Mouse (Mus musculus) CH12.LX (cell line): Measurements from ENCODE around the gene Prkcq. TPM values are rescaled to one million over a fixed set of nuclear protein-coding genes. Genes with fewer than 3 reads are reported as not detected.

Experiments
- DNase-seq: peaks from one replicate; pipeline ENCODE4 v3.0.0-alpha.2; 2013; ENCODE audit errors: extremely low read depth
- H3K27ac ChIP-seq: 2 replicates; pipeline ENCODE4 v1.5.1; 2012; ENCODE audit warnings: low read depth, mild to moderate bottlenecking, control low read depth, moderate library complexity; ENCODE audit not compliant: insufficient read depth
- H3K27me3 ChIP-seq: replicated peaks from 2 replicates; pipeline ENCODE3; 2012; ENCODE audit warnings: inconsistent platforms
- H3K36me3 ChIP-seq, 2 experiments: replicated peaks in 1 of 2; 2 replicates each; pipeline versions ENCODE3 to v1.6.1; 2012; ENCODE audit warnings: inconsistent platforms in 1 of 2, low read length in 1 of 2, mild to moderate bottlenecking in 1 of 2, mixed read lengths in 1 of 2, moderate library complexity in 1 of 2; ENCODE audit not compliant: control insufficient read depth in 1 of 2, insufficient read depth in 1 of 2
- H3K4me1 ChIP-seq, 2 experiments: 2 replicates each; pipeline ENCODE4 v1.6.1; 2012; ENCODE audit warnings: inconsistent platforms in 1 of 2, moderate library complexity in 1 of 2; ENCODE audit not compliant: insufficient read depth in 2 of 2, control insufficient read depth in 1 of 2
- H3K4me2 ChIP-seq: 2 replicates; pipeline ENCODE4 v1.6.1; 2012; ENCODE audit warnings: low read depth, mild to moderate bottlenecking, control low read depth; ENCODE audit not compliant: poor library complexity, insufficient read depth, severe bottlenecking
- H3K4me3 ChIP-seq, 3 experiments: fragments of 150-350 bp in 1 of 3; sonication (generic) in 1 of 3; replicated peaks in 1 of 3; 2 replicates each; pipeline versions ENCODE3 to v1.5.1; 2011 to 2012; ENCODE audit warnings: low read depth in 2 of 3, low read length in 2 of 3, mild to moderate bottlenecking in 2 of 3, moderate library complexity in 2 of 3, control low read depth in 1 of 3, improper control_type of control experiment in 1 of 3, inconsistent platforms in 1 of 3, mixed read lengths in 1 of 3; ENCODE audit not compliant: poor library complexity in 1 of 3
- H3K79me2 ChIP-seq: replicated peaks from 2 replicates; pipeline ENCODE4 v1.6.1; 2012; ENCODE audit warnings: mild to moderate bottlenecking, moderate library complexity; ENCODE audit not compliant: control insufficient read depth, poor library complexity, insufficient read depth, severe bottlenecking; ENCODE audit errors: extremely low read depth
- H3K9ac ChIP-seq: 2 replicates; pipeline ENCODE4 v1.6.1; 2012; ENCODE audit warnings: low read depth, mild to moderate bottlenecking, control low read depth, moderate library complexity; ENCODE audit not compliant: insufficient read depth
- H3K9me3 ChIP-seq: replicated peaks from 2 replicates; pipeline ENCODE3; 2012; ENCODE audit warnings: low read length, inconsistent platforms, mixed read lengths
- BHLHE40 ChIP-seq: IDR thresholded peaks from 2 replicates; pipeline ENCODE4 v1.6.1; 2011; ENCODE audit warnings: mild to moderate bottlenecking, low read depth, low read length, improper control_type of control experiment
- CHD2 ChIP-seq: IDR thresholded peaks from 2 replicates; pipeline ENCODE4 v1.6.1; 2011; ENCODE audit warnings: low read length, improper control_type of control experiment
- CTCF ChIP-seq, 2 experiments: IDR thresholded peaks in 1 of 2; conservative IDR thresholded peaks in 1 of 2; 2 replicates each; pipeline ENCODE4 v1.5.1; 2011 to 2012; ENCODE audit warnings: low read depth in 2 of 2, low read length in 2 of 2, improper control_type of control experiment in 1 of 2, inconsistent platforms in 1 of 2, mild to moderate bottlenecking in 1 of 2, moderate library complexity in 1 of 2
- GABPA ChIP-seq: IDR thresholded peaks from 2 replicates; pipeline ENCODE4 v1.6.1; 2012; ENCODE audit warnings: low read depth, low read length, improper control_type of control experiment, inconsistent platforms; ENCODE audit not compliant: insufficient replicate concordance
- HCFC1 ChIP-seq: IDR thresholded peaks from 2 replicates; pipeline ENCODE4 v1.6.1; 2012; ENCODE audit warnings: low read depth, mild to moderate bottlenecking, inconsistent platforms, low read length, improper control_type of control experiment
- JUND ChIP-seq: conservative IDR thresholded peaks from 2 replicates; pipeline ENCODE4 v1.6.1; 2011; ENCODE audit warnings: low read depth, low read length, improper control_type of control experiment
- KAT2A ChIP-seq: IDR thresholded peaks from 2 replicates; pipeline ENCODE4 v1.6.1; 2012; ENCODE audit warnings: low read length, improper control_type of control experiment, inconsistent platforms; ENCODE audit not compliant: insufficient replicate concordance
- MEF2A ChIP-seq: IDR thresholded peaks from 2 replicates; pipeline ENCODE4 v1.6.1; 2014; ENCODE audit warnings: low read depth, mild to moderate bottlenecking, inconsistent platforms, low read length, improper control_type of control experiment, borderline replicate concordance
- MXI1 ChIP-seq: IDR thresholded peaks from 2 replicates; pipeline ENCODE4 v1.6.1; 2011; ENCODE audit warnings: mild to moderate bottlenecking, low read depth, low read length, improper control_type of control experiment
- MYC ChIP-seq: IDR thresholded peaks from 2 replicates; pipeline ENCODE4 v1.6.1; 2011; ENCODE audit warnings: low read depth, mild to moderate bottlenecking, improper control_type of control experiment, low read length
- NELFE ChIP-seq: IDR thresholded peaks from 2 replicates; pipeline ENCODE4 v1.6.1; 2011; ENCODE audit warnings: low read depth, low read length, improper control_type of control experiment
- PAX5 ChIP-seq: IDR thresholded peaks from 2 replicates; pipeline ENCODE4 v1.6.1; 2012; ENCODE audit warnings: low read length, inconsistent platforms, mixed read lengths
- RAD21 ChIP-seq: IDR thresholded peaks from 2 replicates; pipeline ENCODE4 v1.6.1; 2011; ENCODE audit warnings: low read depth, mild to moderate bottlenecking, low read length, improper control_type of control experiment, moderate library complexity
- SIN3A ChIP-seq: IDR thresholded peaks from 2 replicates; pipeline ENCODE4 v1.6.1; 2012; ENCODE audit warnings: low read length, improper control_type of control experiment, inconsistent platforms
- SMC3 ChIP-seq: IDR thresholded peaks from 2 replicates; pipeline ENCODE4 v1.6.1; 2011; ENCODE audit warnings: low read depth, low read length, improper control_type of control experiment
- TBP ChIP-seq: conservative IDR thresholded peaks from 2 replicates; pipeline ENCODE4 v1.6.1; 2011; ENCODE audit warnings: low read depth, low read length, improper control_type of control experiment
- TCF12 ChIP-seq: IDR thresholded peaks from 2 replicates; pipeline ENCODE4 v1.6.1; 2014; ENCODE audit warnings: low read depth, mild to moderate bottlenecking, inconsistent platforms, low read length, improper control_type of control experiment
- ZKSCAN1 ChIP-seq: IDR thresholded peaks from 2 replicates; pipeline ENCODE4 v1.6.1; 2012; ENCODE audit warnings: low read depth, inconsistent platforms, low read length, improper control_type of control experiment, borderline replicate concordance
- dilution Hi-C: fragments of 300-500 bp; cut with MboI; formaldehyde crosslinking; loops from 2 replicates; pipeline ENCODE4 v1.14.3; 2020; ENCODE audit warnings: low sequenced_read_pairs; ENCODE audit not compliant: extremely low pct_unique_long_range_greater_than_20kb, extremely low pct_ligation_motif_present
- in situ Hi-C: fragments of 300-500 bp; cut with MboI; formaldehyde crosslinking; loops from 3 replicates; pipeline ENCODE4 v1.14.3; 2019; ENCODE audit warnings: low sequenced_read_pairs, low pct_ligation_motif_present, low pct_unique_long_range_greater_than_20kb, mixed read lengths
- polyA plus RNA-seq: library from polyadenylated mRNA; unstranded; fragments of >175 nt; gene quantifications from 2 replicates; pipeline ENCODE4 v1.2.1, GENCODE M21; 2012; ENCODE audit warnings: low read depth; ENCODE audit not compliant: insufficient read length
- total RNA-seq, 2 experiments: library from RNA; depleted of rRNA; stranded (reverse); fragments of 300-350 nt in 1 of 2; fragments of >200 nt in 1 of 2; gene quantifications; 2 replicates each; pipeline ENCODE4 v1.2.3; 2012 to 2014

Gene Prkcq
- total and polyA plus RNA-seq, 3 experiments, result not detected

- Histone ChIP-seq H3K79me2 (no peaks in the 10 kb centered on the region), H3K4me3 (no peak overlapping the region), H3K4me1 (no peaks in the 10 kb centered on the region), H3K4me2 (no peak overlapping the region), H3K9me3 (no peaks in the 10 kb centered on the region), H3K9ac (no peak overlapping the region), H3K27ac (no peak overlapping the region), H3K27me3 (no peaks in the 10 kb centered on the region), H3K36me3 (no peaks in the 10 kb centered on the region)
- TF ChIP-seq BHLHE40 (no peak), CHD2 (no peak)
- dilution Hi-C loops, result no loop called here
- in situ Hi-C loops, result no loop called here
- DNase-seq, result no peak
Observed at GRCm38 (mm10) chr2:11245926-11246325, 74.0 kb downstream of the Prkcq start.

- Histone ChIP-seq H3K79me2 (no peaks in the 10 kb centered on the region), H3K4me3 (no peak overlapping the region), H3K4me1 (no peaks in the 10 kb centered on the region), H3K27me3 (no peaks in the 10 kb centered on the region), H3K27ac (no peak overlapping the region), H3K9ac (no peak overlapping the region), H3K4me2 (0 out of 2 replicates have a peak overlapping the region, but pooled peaks have one; percentile 23), H3K9me3 (no peaks in the 10 kb centered on the region), H3K36me3 (no peaks in the 10 kb centered on the region)
- in situ Hi-C loops, result no loop called here
- TF ChIP-seq SMC3 (peak; percentile 55), SIN3A (no peak), CTCF (conservative IDR thresholded peaks at IDR 0.05 in 1 of 2, IDR thresholded peaks at IDR 0.05 in 1 of 2; ENCODE audit: low read depth in 2 of 2, low read length in 2 of 2) (peak; percentile 85 to 90), HCFC1 (no peak), RAD21 (peak; percentile 70), JUND (no peak), NELFE (no peak), ZKSCAN1 (no peak), KAT2A (no peak), TBP (no peak), TCF12 (no peak), GABPA (no peak), MXI1 (0 out of 2 replicates have a peak, but pooled peaks have one; percentile 33), PAX5 (no peak), MEF2A (no peak), MYC (no peak)
- peak; percentile 61 for DNase-seq
- dilution Hi-C loops, result no loop called here
Observed at GRCm38 (mm10) chr2:11253945-11254344, 82.0 kb downstream of the Prkcq start.
